Mouse (Mus musculus): ENCODE measurements around the gene Pacs2. TPM values are rescaled to one million over a fixed set of nuclear protein-coding genes. Genes with fewer than 3 reads are reported as not detected.

The Pacs2 gene
- total and polyA plus RNA-seq, 2 experiments, result 5.2 to 15.3 TPM

- H3K4me1 ChIP-seq (ENCODE audit: control insufficient read depth, insufficient read depth, low read length), result no peaks in the 10 kb centered on the region
- peak; percentile 30 for DNase-seq (ENCODE audit: extremely low read depth, low read depth, low spot score)
- H3K36me3 ChIP-seq (ENCODE audit: control insufficient read depth, insufficient read depth, low read length), result 0 out of 2 replicates have a peak, but pooled peaks cover 5% of the 10 kb centered on the region
- no peak overlapping the region for H3K27ac ChIP-seq (replicated peaks; ENCODE audit: insufficient read depth, low read depth, low read length)
- H3K79me2 ChIP-seq (ENCODE audit: control insufficient read depth, insufficient read depth, low read length), result peaks cover 4% of the 10 kb centered on the region
- H3K4me3 ChIP-seq (ENCODE audit: insufficient read depth, low read depth, low read length), result no peak overlapping the region
- H3K27me3 ChIP-seq (ENCODE audit: control insufficient read depth, insufficient read depth, low read length), result no peaks in the 10 kb centered on the region
- no peak for TF ChIP-seq POLR2A (IDR thresholded peaks at IDR 0.05; ENCODE audit: extremely low read depth, insufficient read depth, low read length)
- 0 out of 2 replicates have a peak, but pooled peaks have one; percentile 21 for TF ChIP-seq CTCF (IDR thresholded peaks at IDR 0.05; ENCODE audit: low read depth, low read length)
- H3K9ac ChIP-seq (ENCODE audit: low read depth, low read length), result no peak overlapping the region
- 85% methylated on average over 3 of the region's 3 CpGs for WGBS
Observed at GRCm38 (mm10) chr12:113044916-113045677, 30.8 kb downstream of the Pacs2 start.

- Histone ChIP-seq H3K4me1 (ENCODE audit: control insufficient read depth, insufficient read depth, low read length) (no peaks in the 10 kb centered on the region), H3K36me3 (ENCODE audit: control insufficient read depth, insufficient read depth, low read length) (0 out of 2 replicates have a peak, but pooled peaks cover 5% of the 10 kb centered on the region), H3K4me3 (ENCODE audit: insufficient read depth, low read depth, low read length) (no peak overlapping the region), H3K79me2 (ENCODE audit: control insufficient read depth, insufficient read depth, low read length) (no peaks in the 10 kb centered on the region), H3K9ac (ENCODE audit: low read depth, low read length) (no peak overlapping the region), H3K27me3 (ENCODE audit: control insufficient read depth, insufficient read depth, low read length) (no peaks in the 10 kb centered on the region), H3K27ac (replicated peaks; ENCODE audit: insufficient read depth, low read depth, low read length) (no peak overlapping the region)
- DNase-seq (ENCODE audit: extremely low read depth, low read depth, low spot score), result no peak
- no peak for TF ChIP-seq POLR2A (IDR thresholded peaks at IDR 0.05; ENCODE audit: extremely low read depth, insufficient read depth, low read length)
- no peak for TF ChIP-seq CTCF (IDR thresholded peaks at IDR 0.05; ENCODE audit: low read depth, low read length)
- 86% methylated on average over 15 of the region's 15 CpGs for WGBS
Observed at GRCm38 (mm10) chr12:113046861-113047260, 32.6 kb downstream of the Pacs2 start.

GRCm38 (mm10) chr12:113048103-113048502 is 33.8 kb downstream of the Pacs2 start:
- peaks cover 7% of the 10 kb centered on the region; the same call in 1 of the 2 replicates for H3K36me3 ChIP-seq (ENCODE audit: control insufficient read depth, insufficient read depth, low read length)
- no peak overlapping the region for H3K27ac ChIP-seq (replicated peaks; ENCODE audit: insufficient read depth, low read depth, low read length)
- no peak overlapping the region for H3K9ac ChIP-seq (ENCODE audit: low read depth, low read length)
- no peaks in the 10 kb centered on the region for H3K79me2 ChIP-seq (ENCODE audit: control insufficient read depth, insufficient read depth, low read length)
- H3K4me1 ChIP-seq (ENCODE audit: control insufficient read depth, insufficient read depth, low read length), result no peaks in the 10 kb centered on the region
- H3K4me3 ChIP-seq (ENCODE audit: insufficient read depth, low read depth, low read length), result no peak overlapping the region
- H3K27me3 ChIP-seq (ENCODE audit: control insufficient read depth, insufficient read depth, low read length), result no peaks in the 10 kb centered on the region
- WGBS, result 96% methylated on average over 5 of the region's 5 CpGs
- no peak for TF ChIP-seq POLR2A (IDR thresholded peaks at IDR 0.05; ENCODE audit: extremely low read depth, insufficient read depth, low read length)
- no peak for TF ChIP-seq CTCF (IDR thresholded peaks at IDR 0.05; ENCODE audit: low read depth, low read length)
- no peak for DNase-seq (ENCODE audit: extremely low read depth, low read depth, low spot score)

GRCm38 (mm10) chr12:113049836-113050235 is 35.5 kb downstream of the Pacs2 start:
- 84% methylated on average over 9 of the region's 9 CpGs for WGBS
- DNase-seq (ENCODE audit: extremely low read depth, low read depth, low spot score), result no peak
- no peaks in the 10 kb centered on the region for H3K27me3 ChIP-seq (ENCODE audit: control insufficient read depth, insufficient read depth, low read length)

GRCm38 (mm10) chr12:113050671-113051070 is 36.4 kb downstream of the Pacs2 start:
- no peak for TF ChIP-seq CTCF (IDR thresholded peaks at IDR 0.05; ENCODE audit: low read depth, low read length)
- TF ChIP-seq POLR2A (IDR thresholded peaks at IDR 0.05; ENCODE audit: extremely low read depth, insufficient read depth, low read length), result no peak
- Histone ChIP-seq H3K4me1 (ENCODE audit: control insufficient read depth, insufficient read depth, low read length) (no peaks in the 10 kb centered on the region), H3K27ac (replicated peaks; ENCODE audit: insufficient read depth, low read depth, low read length) (no peak overlapping the region), H3K4me3 (ENCODE audit: insufficient read depth, low read depth, low read length) (no peak overlapping the region), H3K79me2 (ENCODE audit: control insufficient read depth, insufficient read depth, low read length) (no peaks in the 10 kb centered on the region), H3K36me3 (ENCODE audit: control insufficient read depth, insufficient read depth, low read length) (peaks cover 7% of the 10 kb centered on the region; the same call in 1 of the 2 replicates), H3K9ac (ENCODE audit: low read depth, low read length) (no peak overlapping the region), H3K27me3 (ENCODE audit: control insufficient read depth, insufficient read depth, low read length) (no peaks in the 10 kb centered on the region)
- WGBS, result 93% methylated on average over 12 of the region's 12 CpGs
- no peak for DNase-seq (ENCODE audit: extremely low read depth, low read depth, low spot score)

More at GRCm38 (mm10) chr12:113049836-113050235, 35.5 kb downstream of the Pacs2 start:
- TF ChIP-seq CTCF (IDR thresholded peaks at IDR 0.05; ENCODE audit: low read depth, low read length) (no peak), POLR2A (IDR thresholded peaks at IDR 0.05; ENCODE audit: extremely low read depth, insufficient read depth, low read length) (no peak)
- Histone ChIP-seq H3K4me1 (ENCODE audit: control insufficient read depth, insufficient read depth, low read length) (no peaks in the 10 kb centered on the region), H3K27ac (replicated peaks; ENCODE audit: insufficient read depth, low read depth, low read length) (no peak overlapping the region), H3K36me3 (ENCODE audit: control insufficient read depth, insufficient read depth, low read length) (peaks cover 7% of the 10 kb centered on the region; the same call in 1 of the 2 replicates), H3K4me3 (ENCODE audit: insufficient read depth, low read depth, low read length) (no peak overlapping the region), H3K79me2 (ENCODE audit: control insufficient read depth, insufficient read depth, low read length) (no peaks in the 10 kb centered on the region), H3K9ac (ENCODE audit: low read depth, low read length) (no peak overlapping the region)
